Mouse (Mus musculus) spleen, embryonic (tissue): ENCODE data around the gene Krtap9-1.
"Not testable (repeated sequence)": the region's sequence is repeated elsewhere in the genome, so short reads cannot be mapped to it uniquely, and the experiment has no call there.

Experiments used
- CTCF ChIA-PET: fragments of 350-600 bp; sonication (Branson Sonifier 250); formaldehyde crosslinking; loops from one replicate; lab custom pipeline; 2022; lab: Charles Lee

The Krtap9-1 gene

DNA sequence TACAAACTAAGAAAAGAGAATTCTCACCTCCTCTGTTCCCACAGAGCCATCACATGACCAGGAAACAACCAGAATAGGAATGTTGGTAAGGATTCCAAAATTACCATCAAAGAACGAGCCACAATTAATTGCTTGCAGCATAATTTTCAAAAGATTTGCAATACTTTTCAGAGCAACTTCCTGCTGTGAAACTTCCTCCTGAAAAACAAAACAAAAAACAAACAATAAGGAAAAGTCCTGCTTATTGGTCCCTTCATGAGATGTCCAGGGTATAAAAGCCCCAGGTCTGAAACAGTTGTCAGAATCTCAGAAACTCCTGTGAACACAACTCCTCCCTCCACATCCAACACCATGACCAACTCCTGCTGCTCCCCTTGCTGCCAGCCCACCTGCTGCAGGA, at the start of gene Krtap9-1:
Gene Krtap9-1, plus strand, starts transcription at position 301 of the 400 bp plus-strand sequence.
- CTCF ChIA-PET = not testable (repeated sequence)

DNA sequence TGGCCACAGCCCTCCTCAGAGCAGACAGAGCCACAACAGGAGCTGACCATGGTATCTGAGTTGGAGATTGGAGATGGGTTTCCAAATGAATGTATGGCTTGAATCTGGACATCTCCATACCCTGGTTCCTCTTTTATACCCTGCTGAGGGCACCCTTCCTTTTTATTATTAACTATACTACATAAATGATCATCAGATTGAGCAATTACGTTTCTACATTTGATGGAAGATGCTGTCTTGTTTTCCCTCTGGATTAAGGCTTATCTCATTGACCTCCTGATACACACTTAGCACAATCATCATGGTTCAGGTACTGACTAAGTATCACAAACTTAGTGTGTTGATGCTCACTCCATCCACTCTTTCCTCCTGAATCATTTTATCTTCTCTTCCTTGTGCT, 35.2 kb upstream of the Krtap9-1 start, which contains the start of gene 2300003K06Rik:
Gene 2300003K06Rik, minus strand, starts transcription at position 101 of the 400 bp plus-strand sequence.
- CTCF ChIA-PET = no interaction called here

DNA sequence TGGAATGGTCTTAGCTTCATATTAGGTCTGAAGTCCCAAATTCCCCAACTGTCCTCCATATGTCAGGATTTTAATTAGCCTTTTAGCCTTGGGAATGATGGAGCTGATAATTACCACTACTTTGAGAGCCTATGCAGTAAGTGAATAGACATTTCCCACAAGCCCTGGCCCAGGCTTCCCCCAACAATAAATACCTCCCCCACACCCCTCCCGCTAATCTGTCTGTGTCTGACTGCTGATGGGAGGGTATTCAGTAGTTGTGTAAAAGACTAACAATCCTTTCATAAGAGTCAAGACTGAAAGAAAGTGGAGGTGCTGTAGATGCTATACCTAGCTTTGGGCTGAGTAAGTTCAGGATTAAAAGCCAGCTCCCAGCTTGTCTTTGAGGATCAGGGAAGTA, 31.0 kb upstream of the Krtap9-1 start:
- CTCF ChIA-PET = no interaction called here

DNA sequence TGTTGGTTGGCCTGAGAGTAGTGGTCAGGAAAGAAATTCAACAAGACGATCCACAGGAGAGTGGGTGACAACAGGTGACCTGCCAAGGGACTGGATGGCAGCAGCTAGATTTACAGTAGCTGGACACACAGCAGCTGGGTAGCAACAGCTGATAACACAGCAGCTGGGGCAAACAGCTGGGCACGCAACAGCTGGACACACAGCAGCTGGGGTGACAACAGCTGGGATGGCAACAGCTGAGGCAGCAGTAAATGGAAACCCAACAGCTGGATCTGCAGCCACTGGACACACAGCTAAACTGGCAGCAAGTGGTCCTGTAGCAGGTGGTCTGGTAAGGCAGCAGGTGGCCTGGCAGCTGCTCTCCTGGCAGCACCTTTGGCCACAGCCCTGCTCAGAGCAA, 26.4 kb upstream of the Krtap9-1 start:
- CTCF ChIA-PET = no interaction called here

DNA sequence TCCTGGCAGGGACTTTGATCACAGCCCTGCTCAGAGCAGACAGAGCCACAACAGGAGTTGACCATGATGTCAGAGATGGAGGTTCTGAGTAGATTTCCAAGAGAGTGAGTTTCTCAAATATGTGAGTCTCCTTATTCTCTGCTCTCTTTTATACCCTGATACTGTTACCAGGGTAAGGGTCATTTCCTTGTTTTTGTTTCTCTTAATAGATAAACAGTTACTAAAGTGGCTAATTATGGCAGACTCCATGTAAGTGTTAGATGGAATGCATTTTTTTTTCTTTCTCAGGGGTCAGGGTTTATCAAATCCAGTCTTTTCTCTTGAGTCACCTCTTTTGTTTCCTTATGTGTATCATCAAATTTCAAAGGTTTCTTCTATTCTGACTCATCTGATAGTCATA, 21.7 kb upstream of the Krtap9-1 start, which contains the start of gene Krtap4-16:
Gene Krtap4-16, minus strand, starts transcription at position 101 of the 400 bp plus-strand sequence.
- CTCF ChIA-PET = no interaction called here

DNA sequence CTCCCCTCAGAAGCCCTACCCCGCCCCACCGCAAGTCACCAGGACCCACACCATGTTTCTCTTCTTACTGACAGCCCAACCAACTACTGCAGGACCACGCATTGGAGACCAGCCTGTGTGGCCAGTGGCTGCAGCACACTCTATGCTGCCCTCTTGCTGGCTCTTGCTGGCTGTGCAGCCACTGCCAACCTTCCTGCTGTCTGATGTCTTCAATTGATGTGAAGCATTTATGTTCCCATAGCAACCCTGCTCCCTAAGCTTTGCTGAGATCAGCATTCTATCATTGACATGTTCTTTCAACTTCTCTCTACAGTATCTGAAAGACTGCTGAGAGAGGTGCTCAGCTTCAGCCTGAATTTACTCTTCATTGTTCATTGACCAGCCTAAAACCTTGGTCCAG, 19.1 kb upstream of the Krtap9-1 start:
- CTCF ChIA-PET = no interaction called here

DNA sequence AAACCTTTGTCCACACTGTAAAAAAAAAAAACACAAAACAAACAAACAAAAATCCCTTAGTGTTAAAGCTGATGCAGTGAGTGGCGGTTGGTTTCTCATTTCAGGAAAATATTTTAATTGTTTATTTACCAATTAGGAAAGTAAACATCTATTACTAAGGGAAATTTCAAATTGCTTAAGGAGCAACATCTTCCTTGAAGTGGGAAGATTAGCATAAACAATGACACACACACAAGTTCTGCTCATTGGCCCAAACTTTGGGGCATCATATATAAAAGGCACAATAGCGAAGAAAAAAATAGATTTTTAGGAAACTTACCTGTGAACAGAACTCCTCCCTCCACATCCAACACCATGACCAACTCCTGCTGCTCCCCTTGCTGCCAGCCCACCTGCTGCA, 15.6 kb upstream of the Krtap9-1 start, which contains the start of gene Gm11568:
Gene Gm11568, plus strand, starts transcription at position 301 of the 400 bp plus-strand sequence.
- CTCF ChIA-PET = no interaction called here

DNA sequence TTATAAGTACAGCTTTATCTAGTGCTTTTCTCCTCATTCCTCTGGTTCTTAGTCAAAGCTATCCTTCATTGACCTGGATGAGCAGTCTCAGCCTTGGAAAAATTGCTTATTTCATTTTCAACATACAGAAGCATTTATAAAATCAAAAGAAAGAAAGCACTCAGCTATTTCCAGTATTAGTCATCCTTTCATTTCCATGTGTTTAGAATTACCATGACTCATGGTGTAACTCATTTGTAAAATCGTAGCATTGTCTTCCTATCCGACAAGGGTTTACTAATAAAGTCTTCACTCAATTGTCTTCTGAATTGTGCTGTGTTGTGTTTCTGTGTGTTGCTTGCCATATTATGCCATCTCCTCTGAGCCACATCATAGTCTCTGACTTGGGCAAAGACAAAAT, 14.4 kb upstream of the Krtap9-1 start:
- CTCF ChIA-PET = no interaction called here

DNA sequence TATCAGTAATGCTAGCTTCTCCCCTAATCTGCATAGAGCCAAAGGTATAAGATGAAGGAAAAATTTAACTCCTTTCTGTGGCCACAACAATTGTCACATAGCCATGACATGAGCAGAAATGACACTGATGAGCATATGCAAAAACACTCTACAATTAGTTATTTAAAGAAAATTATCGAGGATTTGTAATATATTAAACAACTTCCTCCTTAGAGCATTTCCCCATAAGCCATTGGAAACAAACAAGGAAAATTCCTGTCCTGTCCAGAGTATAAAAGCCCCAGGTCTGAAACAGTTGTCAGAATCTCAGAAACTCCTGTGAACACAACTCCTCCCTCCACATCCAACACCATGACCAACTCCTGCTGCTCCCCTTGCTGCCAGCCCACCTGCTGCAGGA, 9.0 kb upstream of the Krtap9-1 start, which contains the start of gene Gm11559:
Gene Gm11559, plus strand, starts transcription at position 301 of the 400 bp plus-strand sequence.
- CTCF ChIA-PET = interaction anchor here (1.2 kb wide), 1 partner anchor 434 kb away, joined by 4 read pairs; no protein-coding TSS in a partner anchor

DNA sequence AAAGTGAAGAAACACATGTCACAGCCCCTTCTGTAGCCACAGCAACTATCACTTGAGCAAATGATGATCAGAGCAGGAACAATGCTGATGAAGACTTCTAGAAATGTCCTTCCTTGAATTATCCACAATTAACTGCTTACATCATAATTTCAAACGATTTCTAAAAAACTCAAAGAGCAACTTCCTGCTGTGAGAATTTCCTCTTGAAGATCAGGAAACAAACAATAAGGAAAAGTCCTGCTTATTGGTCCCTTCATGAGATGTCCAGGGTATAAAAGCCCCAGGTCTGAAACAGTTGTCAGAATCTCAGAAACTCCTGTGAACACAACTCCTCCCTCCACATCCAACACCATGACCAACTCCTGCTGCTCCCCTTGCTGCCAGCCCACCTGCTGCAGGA, 5.7 kb downstream of the Krtap9-1 start, which contains the start of gene Gm11567:
Gene Gm11567, plus strand, starts transcription at position 301 of the 400 bp plus-strand sequence.
- CTCF ChIA-PET = not testable (repeated sequence)

DNA sequence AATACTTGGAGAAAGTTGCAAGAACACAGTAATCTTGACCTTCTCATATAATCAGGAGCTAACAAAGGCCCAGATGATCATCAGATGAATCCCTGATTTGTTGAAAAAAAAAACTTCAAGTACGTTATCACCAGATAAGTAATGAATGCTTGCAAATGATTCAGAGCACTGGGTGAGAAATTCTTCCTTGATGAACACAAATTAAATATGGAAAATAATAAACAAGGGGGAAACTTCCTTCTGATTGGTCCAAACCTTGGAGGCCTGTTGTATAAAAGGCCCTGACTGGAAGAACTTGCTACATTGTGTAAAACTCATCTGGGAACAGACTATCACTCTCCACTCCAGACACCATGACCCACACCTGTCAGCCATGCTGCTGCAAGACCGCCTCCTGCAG, 34.4 kb downstream of the Krtap9-1 start, which contains the start of gene Krtap31-1:
Gene Krtap31-1, plus strand, starts transcription at position 301 of the 400 bp plus-strand sequence.
- CTCF ChIA-PET = no interaction called here

DNA sequence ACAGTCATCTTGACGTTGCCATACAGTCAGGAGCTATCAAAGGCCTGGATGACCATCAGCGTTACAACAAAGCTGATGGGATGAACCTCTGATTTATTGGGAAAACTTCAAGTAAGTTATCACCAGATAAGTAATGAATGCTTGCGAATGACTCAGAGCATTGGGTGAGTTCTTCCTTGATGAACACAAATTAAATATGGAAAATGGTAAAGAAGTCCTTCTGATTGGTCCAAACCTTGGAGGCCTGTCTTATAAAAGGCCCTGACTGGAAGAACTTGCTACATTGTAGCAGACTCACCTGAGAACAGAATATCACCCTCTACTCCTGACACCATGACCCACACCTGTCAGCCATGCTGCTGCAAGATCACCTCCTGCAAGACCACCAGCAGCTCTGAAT, 41.3 kb downstream of the Krtap9-1 start, which contains the start of gene Gm11565:
Gene Gm11565, plus strand, starts transcription at position 301 of the 400 bp plus-strand sequence.
- CTCF ChIA-PET = no interaction called here
